Mouse (Mus musculus): ENCODE results near the gene Gas6. TPM values are rescaled to one million over a fixed set of nuclear protein-coding genes. Genes with fewer than 3 reads are reported as not detected.

Gene Gas6
- polyA plus RNA-seq (2015; fragmentation: Nextera tagmentation; extraction: Ambion mirVana): 147 and 190 TPM in 2 replicates

GRCm38 (mm10) chr8:13493858-13494631 lies at the start of gene Gas6:
TSS of gene Gas6 (minus strand) at chr8:13494490.

GRCm38 (mm10) chr8:13434889-13435288 lies 59.4 kb downstream of the Gas6 start, which contains the start of gene Tmem255b:
TSS of gene Tmem255b (plus strand) at chr8:13435189.

Other genes starting within 250 kb of the Gas6 start
- 0.24 and 1.8 TPM in 2 replicates for gene Adprhl1, start 240.3 kb downstream of the Gas6 start, polyA plus RNA-seq (2015; fragmentation: Nextera tagmentation; extraction: Ambion mirVana)
- 11.9 and 17.3 TPM in 2 replicates for gene Dcun1d2, start 206.4 kb downstream of the Gas6 start, polyA plus RNA-seq (2015; fragmentation: Nextera tagmentation; extraction: Ambion mirVana)
- gene Tmco3, start 206.3 kb downstream of the Gas6 start, polyA plus RNA-seq (2015; fragmentation: Nextera tagmentation; extraction: Ambion mirVana): 23.1 and 23.3 TPM in 2 replicates
- gene Tfdp1, start 155.7 kb downstream of the Gas6 start, polyA plus RNA-seq (2015; fragmentation: Nextera tagmentation; extraction: Ambion mirVana): 55.0 and 71.1 TPM in 2 replicates
- 1.2 TPM in 1 of 2 replicates, not detected in the other for gene Atp4b, start 97.7 kb downstream of the Gas6 start, polyA plus RNA-seq (2015; fragmentation: Nextera tagmentation; extraction: Ambion mirVana)
- not detected in 2 replicates for gene Grk1, start 89.4 kb downstream of the Gas6 start, polyA plus RNA-seq (2015; fragmentation: Nextera tagmentation; extraction: Ambion mirVana)
- gene Tmem255b, start 59.3 kb downstream of the Gas6 start, polyA plus RNA-seq (2015; fragmentation: Nextera tagmentation; extraction: Ambion mirVana): 0.91 and 1.4 TPM in 2 replicates
- gene 1700029H14Rik, start 68.0 kb upstream of the Gas6 start, polyA plus RNA-seq (2015; fragmentation: Nextera tagmentation; extraction: Ambion mirVana): not detected in 2 replicates
- gene Rasa3, start 183.1 kb upstream of the Gas6 start, polyA plus RNA-seq (2015; fragmentation: Nextera tagmentation; extraction: Ambion mirVana): 13.3 and 20.5 TPM in 2 replicates
- gene Cfap97d2, start 211.4 kb upstream of the Gas6 start, polyA plus RNA-seq (2015; fragmentation: Nextera tagmentation; extraction: Ambion mirVana): 0.30 and 1.0 TPM in 2 replicates